Mouse (Mus musculus): Measurements from ENCODE around the gene Slc51b. TPM values are rescaled to one million over a fixed set of nuclear protein-coding genes. Genes with fewer than 3 reads are reported as not detected.

Slc51b gene
- polyA plus RNA-seq, 1 experiment from 2014 or later: not detected

GRCm38 (mm10) chr9:65405184-65405449 is 17.6 kb downstream of the Slc51b start:
- no peaks in the 10 kb centered on the region for H3K27me3 ChIP-seq (ENCODE audit: control insufficient read depth, insufficient read depth, low read length)
- 85% methylated on average over 2 of the region's 2 CpGs for WGBS
- no peak overlapping the region for H3K9ac ChIP-seq (replicated peaks; ENCODE audit: low read depth, low read length)

GRCm38 (mm10) chr9:65404331-65405183 is 18.2 kb downstream of the Slc51b start:
- ATAC-seq (ENCODE audit: insufficient number of reproducible peaks, insufficient read depth, low FRiP score, low read depth): no peak
- Histone ChIP-seq H3K4me3 (ENCODE audit: low read depth, low read length) (no peak overlapping the region), H3K9ac (replicated peaks; ENCODE audit: low read depth, low read length) (no peak overlapping the region), H3K4me2 (replicated peaks; ENCODE audit: low read depth, low read length) (no peak overlapping the region), H3K36me3 (ENCODE audit: control insufficient read depth, insufficient read depth, low read length) (no peaks in the 10 kb centered on the region), H3K4me1 (ENCODE audit: control insufficient read depth, insufficient read depth, low read length) (0 out of 2 replicates have a peak, but pooled peaks cover 5% of the 10 kb centered on the region), H3K9me3 (ENCODE audit: control insufficient read depth, low read depth, low read length) (no peaks in the 10 kb centered on the region), H3K27ac (ENCODE audit: low read length) (no peak overlapping the region), H3K27me3 (ENCODE audit: control insufficient read depth, insufficient read depth, low read length) (no peaks in the 10 kb centered on the region)
- WGBS: 62% methylated on average over 15 of the region's 15 CpGs

More at GRCm38 (mm10) chr9:65405184-65405449, 17.6 kb downstream of the Slc51b start:
- no peak overlapping the region for H3K4me3 ChIP-seq (ENCODE audit: low read depth, low read length)
- H3K27ac ChIP-seq (ENCODE audit: low read length): no peak overlapping the region
- no peaks in the 10 kb centered on the region for H3K36me3 ChIP-seq (ENCODE audit: control insufficient read depth, insufficient read depth, low read length)
- H3K4me2 ChIP-seq (replicated peaks; ENCODE audit: low read depth, low read length): no peak overlapping the region
- ATAC-seq (ENCODE audit: insufficient number of reproducible peaks, insufficient read depth, low FRiP score, low read depth): no peak
- no peaks in the 10 kb centered on the region for H3K9me3 ChIP-seq (ENCODE audit: control insufficient read depth, low read depth, low read length)
- 0 out of 2 replicates have a peak, but pooled peaks cover 5% of the 10 kb centered on the region for H3K4me1 ChIP-seq (ENCODE audit: control insufficient read depth, insufficient read depth, low read length)

- Histone ChIP-seq H3K27me3 (ENCODE audit: control insufficient read depth, insufficient read depth, low read length) (no peaks in the 10 kb centered on the region), H3K9me3 (ENCODE audit: control insufficient read depth, low read depth, low read length) (no peaks in the 10 kb centered on the region), H3K4me2 (replicated peaks; ENCODE audit: low read depth, low read length) (no peak overlapping the region), H3K9ac (replicated peaks; ENCODE audit: low read depth, low read length) (no peak overlapping the region), H3K36me3 (ENCODE audit: control insufficient read depth, insufficient read depth, low read length) (no peaks in the 10 kb centered on the region), H3K27ac (ENCODE audit: low read length) (no peak overlapping the region), H3K4me1 (ENCODE audit: control insufficient read depth, insufficient read depth, low read length) (peaks cover 18% of the 10 kb centered on the region), H3K4me3 (ENCODE audit: low read depth, low read length) (no peak overlapping the region)
- 87% methylated on average over 6 of the region's 6 CpGs for WGBS
- no peak for ATAC-seq (ENCODE audit: insufficient number of reproducible peaks, insufficient read depth, low FRiP score, low read depth)
Measured at GRCm38 (mm10) chr9:65399934-65400333, 22.8 kb downstream of the Slc51b start.

- Histone ChIP-seq H3K4me3 (ENCODE audit: low read depth, low read length) (peak within 1 kb of the TSS; percentile 40), H3K9me3 (ENCODE audit: control insufficient read depth, low read depth, low read length) (no peaks in the 10 kb centered on the region), H3K4me1 (ENCODE audit: control insufficient read depth, insufficient read depth, low read length) (peaks cover 14% of the 10 kb centered on the region), H3K36me3 (ENCODE audit: control insufficient read depth, insufficient read depth, low read length) (no peaks in the 10 kb centered on the region), H3K4me2 (replicated peaks; ENCODE audit: low read depth, low read length) (peak within 1 kb of the TSS; percentile 75), H3K9ac (replicated peaks; ENCODE audit: low read depth, low read length) (peak within 1 kb of the TSS; percentile 31; the same call in 1 of the 2 replicates), H3K27me3 (ENCODE audit: control insufficient read depth, insufficient read depth, low read length) (no peaks in the 10 kb centered on the region), H3K27ac (ENCODE audit: low read length) (no peak within 1 kb of the TSS)
- peak; percentile 74; the same call in 1 of the 2 replicates for ATAC-seq (ENCODE audit: insufficient number of reproducible peaks, insufficient read depth, low FRiP score, low read depth)
- under 1% methylated on average over 24 of the region's 24 CpGs for WGBS
Measured at GRCm38 (mm10) chr9:65398279-65398678, 24.5 kb downstream of the Slc51b start, which contains the start of gene Rasl12. Gene Rasl12 (plus strand): TSS chr9:65398506.

GRCm38 (mm10) chr9:65394360-65394759 is 28.4 kb downstream of the Slc51b start:
- Histone ChIP-seq H3K27me3 (ENCODE audit: control insufficient read depth, insufficient read depth, low read length) (peaks cover 28% of the 10 kb centered on the region), H3K4me1 (ENCODE audit: control insufficient read depth, insufficient read depth, low read length) (peaks cover 20% of the 10 kb centered on the region), H3K36me3 (ENCODE audit: control insufficient read depth, insufficient read depth, low read length) (no peaks in the 10 kb centered on the region), H3K9ac (replicated peaks; ENCODE audit: low read depth, low read length) (no peak overlapping the region), H3K4me3 (ENCODE audit: low read depth, low read length) (no peak overlapping the region), H3K4me2 (replicated peaks; ENCODE audit: low read depth, low read length) (no peak overlapping the region), H3K27ac (ENCODE audit: low read length) (no peak overlapping the region), H3K9me3 (ENCODE audit: control insufficient read depth, low read depth, low read length) (no peaks in the 10 kb centered on the region)
- ATAC-seq (ENCODE audit: insufficient number of reproducible peaks, insufficient read depth, low FRiP score, low read depth): no peak
- WGBS: 50% methylated on average over 2 of the region's 2 CpGs

GRCm38 (mm10) chr9:65393606-65394005 is 29.1 kb downstream of the Slc51b start:
- Histone ChIP-seq H3K4me3 (ENCODE audit: low read depth, low read length) (no peak overlapping the region), H3K4me1 (ENCODE audit: control insufficient read depth, insufficient read depth, low read length) (peaks cover 17% of the 10 kb centered on the region), H3K9me3 (ENCODE audit: control insufficient read depth, low read depth, low read length) (no peaks in the 10 kb centered on the region), H3K27me3 (ENCODE audit: control insufficient read depth, insufficient read depth, low read length) (peaks cover 31% of the 10 kb centered on the region), H3K9ac (replicated peaks; ENCODE audit: low read depth, low read length) (no peak overlapping the region), H3K4me2 (replicated peaks; ENCODE audit: low read depth, low read length) (no peak overlapping the region), H3K27ac (ENCODE audit: low read length) (no peak overlapping the region), H3K36me3 (ENCODE audit: control insufficient read depth, insufficient read depth, low read length) (no peaks in the 10 kb centered on the region)
- WGBS: 50% methylated on average over 2 of the region's 2 CpGs
- no peak for ATAC-seq (ENCODE audit: insufficient number of reproducible peaks, insufficient read depth, low FRiP score, low read depth)

- Histone ChIP-seq H3K4me3 (ENCODE audit: low read depth, low read length) (no peak overlapping the region), H3K27me3 (ENCODE audit: control insufficient read depth, insufficient read depth, low read length) (peaks cover 31% of the 10 kb centered on the region), H3K4me2 (replicated peaks; ENCODE audit: low read depth, low read length) (no peak overlapping the region), H3K9me3 (ENCODE audit: control insufficient read depth, low read depth, low read length) (no peaks in the 10 kb centered on the region), H3K36me3 (ENCODE audit: control insufficient read depth, insufficient read depth, low read length) (no peaks in the 10 kb centered on the region), H3K9ac (replicated peaks; ENCODE audit: low read depth, low read length) (no peak overlapping the region), H3K4me1 (ENCODE audit: control insufficient read depth, insufficient read depth, low read length) (peaks cover 12% of the 10 kb centered on the region), H3K27ac (ENCODE audit: low read length) (no peak overlapping the region)
- ATAC-seq (ENCODE audit: insufficient number of reproducible peaks, insufficient read depth, low FRiP score, low read depth): no peak
- WGBS: 27% methylated on average over 6 of the region's 6 CpGs
Measured at GRCm38 (mm10) chr9:65392638-65393364, 30.0 kb downstream of the Slc51b start.

- no peak within 1 kb of the TSS for H3K27ac ChIP-seq (ENCODE audit: low read length)
- peak within 1 kb of the TSS; percentile 57 for H3K4me2 ChIP-seq (replicated peaks; ENCODE audit: low read depth, low read length)
- H3K36me3 ChIP-seq (ENCODE audit: control insufficient read depth, insufficient read depth, low read length): no peaks in the 10 kb centered on the region
- peaks cover 10% of the 10 kb centered on the region for H3K4me1 ChIP-seq (ENCODE audit: control insufficient read depth, insufficient read depth, low read length)
- no peaks in the 10 kb centered on the region for H3K9me3 ChIP-seq (ENCODE audit: control insufficient read depth, low read depth, low read length)
- H3K27me3 ChIP-seq (ENCODE audit: control insufficient read depth, insufficient read depth, low read length): peaks cover 31% of the 10 kb centered on the region
- WGBS: 36% methylated on average over 8 of the region's 8 CpGs
- H3K9ac ChIP-seq (replicated peaks; ENCODE audit: low read depth, low read length): peak within 1 kb of the TSS; percentile 18; the same call in 1 of the 2 replicates
- peak within 1 kb of the TSS; percentile 38 for H3K4me3 ChIP-seq (ENCODE audit: low read depth, low read length)
- no peak for ATAC-seq (ENCODE audit: insufficient number of reproducible peaks, insufficient read depth, low FRiP score, low read depth)
Measured at GRCm38 (mm10) chr9:65391613-65391964, 31.2 kb downstream of the Slc51b start, which contains the start of gene Kbtbd13. Gene Kbtbd13 (minus strand): TSS chr9:65391652.
